Mouse (Mus musculus): ENCODE measurements around the gene Maml3. TPM values are rescaled to one million over a fixed set of nuclear protein-coding genes. Genes with fewer than 3 reads are reported as not detected.

The Maml3 gene
- total RNA-seq, 2 experiments from 2014 or later: 2.3 to 2.9 TPM

DNA sequence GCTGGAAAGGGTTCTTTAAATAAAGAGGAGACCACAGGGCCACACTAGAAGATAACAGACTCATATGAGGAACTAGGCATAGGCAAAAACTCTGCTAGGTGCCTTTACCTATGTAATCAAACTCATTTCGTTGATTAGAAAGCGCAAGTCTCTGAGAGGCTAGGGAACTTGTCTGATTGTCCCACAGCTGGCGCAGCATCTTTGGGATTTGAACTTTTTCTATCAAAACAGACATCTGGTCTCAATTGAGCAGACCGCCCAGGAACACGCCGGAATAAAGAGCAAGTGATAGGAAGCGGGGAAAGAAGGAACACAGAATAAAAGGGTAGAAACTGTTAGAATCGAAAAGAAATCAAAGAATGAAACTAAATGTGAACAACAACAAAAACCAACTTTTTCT is 401.4 kb downstream of the Maml3 start:
- no peak for DNase-seq

DNA sequence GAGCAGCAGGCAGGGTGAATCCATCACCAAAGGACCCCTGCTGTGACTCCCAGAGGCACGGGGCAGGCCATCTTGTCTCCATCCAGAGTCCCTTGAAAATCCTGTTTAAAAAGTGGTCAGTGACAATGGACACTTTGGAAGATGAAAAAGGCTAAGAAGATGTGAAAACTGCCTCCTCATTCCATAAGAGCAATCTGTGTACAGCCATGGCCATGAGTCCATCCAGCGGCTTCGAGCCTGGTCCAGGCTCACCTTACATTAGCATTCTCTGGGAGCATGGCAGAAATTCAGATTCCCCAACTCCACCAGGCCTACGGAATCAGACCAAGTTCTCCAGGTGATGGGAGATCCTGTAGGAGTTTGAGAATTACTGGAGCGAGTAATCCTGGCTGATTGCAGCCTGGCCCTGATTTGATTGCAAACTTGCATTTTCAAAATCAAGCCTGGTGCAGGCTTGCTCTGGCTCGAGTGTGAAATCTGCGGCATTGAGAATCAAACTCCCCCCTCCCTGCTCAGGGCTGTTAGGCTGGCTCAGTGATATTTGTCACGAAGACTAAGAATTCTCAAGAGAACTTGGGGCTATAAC is 402.1 kb downstream of the Maml3 start:
- no peak for DNase-seq

DNA sequence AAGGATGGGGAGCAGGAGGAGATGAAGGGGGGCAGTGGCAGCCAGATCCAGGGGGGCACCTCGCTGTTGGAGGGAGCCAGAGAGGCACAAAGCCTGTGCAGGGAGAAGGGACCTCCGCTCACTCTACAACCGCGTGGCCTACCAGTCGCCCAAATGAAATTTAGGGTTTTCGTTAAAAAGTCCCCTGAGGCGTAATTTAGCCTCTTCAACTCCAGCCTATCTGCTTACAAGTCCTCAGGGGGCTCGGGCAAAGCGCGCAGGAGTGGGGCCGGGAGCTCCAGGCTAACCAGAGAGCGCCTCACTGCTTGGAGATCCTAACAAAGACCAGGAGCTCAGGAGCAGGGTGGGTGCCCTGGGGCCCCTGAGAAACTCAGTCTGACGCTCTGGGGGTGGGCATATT is 402.9 kb downstream of the Maml3 start:
- DNase-seq: no peak

DNA sequence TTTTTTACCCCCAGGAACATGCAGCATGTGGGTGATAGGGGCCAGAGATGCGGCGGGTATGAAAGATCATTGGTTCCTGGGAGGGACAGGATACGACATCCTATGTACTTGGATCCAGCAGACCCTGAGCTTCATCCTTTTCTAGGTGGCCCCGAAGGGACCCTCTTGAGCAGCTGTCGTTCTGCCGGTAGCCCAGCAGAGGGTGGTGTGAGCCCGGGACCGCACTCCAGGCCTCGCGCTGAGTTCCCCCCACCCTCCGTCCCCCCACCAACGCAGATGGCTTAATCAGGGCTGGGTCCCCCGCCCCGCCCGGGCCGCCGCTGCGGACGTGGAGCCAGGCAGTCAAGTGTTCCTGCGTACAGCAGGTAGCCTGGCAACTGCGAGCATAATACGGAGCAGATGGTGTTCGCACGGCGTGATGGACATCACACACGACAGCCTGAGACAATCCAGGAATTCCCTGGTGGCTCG is 403.6 kb downstream of the Maml3 start:
- DNase-seq: peak; percentile 79 to 86

DNA sequence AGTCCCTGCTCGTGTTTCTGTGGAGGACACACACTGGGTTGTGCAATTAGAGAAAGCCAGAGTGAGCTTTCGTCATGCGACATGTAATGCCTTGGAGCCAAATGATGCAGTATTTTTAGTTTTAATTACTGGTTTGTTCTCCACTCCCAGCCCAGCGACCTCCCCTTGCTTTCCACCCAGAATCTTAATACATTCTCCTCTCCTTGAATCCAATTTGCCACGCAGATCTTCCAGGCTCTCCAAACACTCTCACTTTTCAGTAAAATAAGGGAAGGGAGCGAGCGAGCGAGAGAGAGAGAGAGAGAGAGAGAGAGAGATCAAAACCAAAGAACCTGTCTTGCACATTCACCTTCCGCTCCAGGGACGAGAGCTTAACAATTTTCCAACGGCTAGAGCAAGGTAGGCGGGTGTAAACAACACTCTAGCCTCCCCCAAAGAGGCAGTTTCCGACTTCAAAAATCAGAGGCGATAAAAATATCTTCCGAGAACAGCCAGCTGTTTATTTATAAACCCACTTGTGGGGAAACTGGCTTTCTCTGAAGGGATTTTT is 404.1 kb downstream of the Maml3 start:
- DNase-seq: peak in 1 of 2 experiments; percentile 20

DNA sequence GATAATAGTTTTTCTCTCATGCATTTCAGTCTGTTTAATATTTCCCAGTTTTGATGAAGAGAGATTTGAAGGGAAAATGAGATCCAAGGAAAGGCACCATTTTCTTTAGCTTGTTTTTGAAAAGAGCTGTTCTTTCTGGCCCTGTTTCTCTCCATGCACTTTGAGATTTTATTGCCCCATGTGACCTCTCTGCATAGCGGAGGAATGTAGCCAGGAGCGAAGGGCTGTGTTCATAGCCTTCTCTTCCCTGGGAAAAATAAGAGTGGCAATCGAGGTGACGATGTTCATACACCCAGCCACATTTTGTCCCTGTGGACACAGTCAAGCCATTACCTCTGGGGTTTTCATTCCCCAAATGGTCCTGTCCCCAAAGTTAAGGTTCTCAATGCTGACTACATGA is 404.8 kb downstream of the Maml3 start:
- DNase-seq: no peak

DNA sequence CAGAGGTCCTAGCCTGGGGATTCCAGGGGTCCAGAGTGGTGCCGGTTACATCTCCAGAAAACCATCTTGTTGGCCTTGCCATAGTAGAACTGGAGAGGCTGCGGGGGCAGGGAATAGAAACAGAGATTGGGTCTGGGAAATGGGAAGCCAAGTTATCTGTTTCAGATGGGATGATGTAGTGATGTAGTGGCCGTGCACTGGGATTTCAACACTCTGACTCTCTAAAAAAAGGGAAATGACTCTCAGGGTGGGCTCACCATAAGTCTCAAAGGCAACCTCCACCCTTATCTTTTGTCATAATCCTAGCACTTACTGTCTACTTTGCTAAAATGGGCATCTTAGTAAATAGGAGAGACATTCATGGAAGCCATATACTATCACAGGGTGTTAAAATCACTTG is 406.9 kb downstream of the Maml3 start:
- DNase-seq: no peak

DNA sequence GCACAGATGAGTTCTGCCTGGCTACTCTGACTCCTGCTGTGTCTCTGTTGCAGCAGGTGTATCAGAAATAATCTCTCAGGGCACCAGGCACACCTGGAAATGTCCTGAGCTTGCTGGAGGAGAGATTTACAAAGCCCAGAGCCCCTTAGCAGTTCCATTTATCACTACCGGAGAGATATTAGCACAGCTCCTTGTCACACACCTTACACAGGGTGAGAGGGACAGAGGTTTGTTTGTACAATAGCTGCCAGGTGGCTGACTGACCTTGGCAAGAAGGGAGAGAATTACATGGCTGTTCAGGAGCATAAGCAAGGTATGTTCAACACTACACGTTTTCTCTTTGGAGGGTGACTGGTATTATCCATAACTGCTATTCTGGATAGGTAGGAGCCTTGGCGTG is 409.2 kb downstream of the Maml3 start:
- no peak for DNase-seq

DNA sequence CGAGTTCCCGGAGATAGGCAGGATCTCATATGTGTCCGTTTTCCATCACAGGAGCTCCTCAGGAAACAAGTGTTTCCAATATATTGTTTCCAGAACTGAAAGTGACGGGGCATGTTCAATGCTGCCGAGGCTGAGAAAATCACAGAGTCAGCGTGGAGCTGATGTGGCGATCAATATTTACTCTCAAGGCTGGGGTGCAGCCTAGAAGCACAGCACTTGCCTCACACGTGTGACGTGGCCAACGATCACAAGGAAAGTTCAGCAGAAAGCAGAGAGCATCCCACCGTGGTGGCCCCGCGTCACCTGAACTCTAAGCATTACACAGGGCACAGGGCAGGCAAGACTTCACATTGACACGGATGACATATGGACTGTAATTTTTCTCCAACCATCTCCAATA is 410.3 kb downstream of the Maml3 start:
- DNase-seq: no peak

DNA sequence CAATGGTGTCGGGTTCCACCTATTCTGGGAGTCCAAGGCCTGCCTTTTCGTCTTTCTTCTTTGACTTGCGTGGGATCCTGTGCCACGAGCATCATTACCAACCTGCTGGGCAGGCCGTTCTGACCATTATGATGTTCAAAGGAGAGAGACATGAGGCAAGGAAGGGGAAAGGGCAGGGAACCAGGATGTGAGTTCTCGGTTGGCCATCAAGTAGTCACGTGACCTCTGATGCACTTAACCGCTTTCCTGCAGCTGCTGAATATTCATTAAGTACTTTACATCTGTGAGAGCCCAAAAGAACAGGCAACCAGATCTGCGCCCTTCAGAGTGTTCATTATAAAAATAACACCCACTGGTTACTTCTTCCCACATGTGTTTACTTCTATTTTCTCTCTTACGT is 411.7 kb downstream of the Maml3 start:
- DNase-seq: no peak

DNA sequence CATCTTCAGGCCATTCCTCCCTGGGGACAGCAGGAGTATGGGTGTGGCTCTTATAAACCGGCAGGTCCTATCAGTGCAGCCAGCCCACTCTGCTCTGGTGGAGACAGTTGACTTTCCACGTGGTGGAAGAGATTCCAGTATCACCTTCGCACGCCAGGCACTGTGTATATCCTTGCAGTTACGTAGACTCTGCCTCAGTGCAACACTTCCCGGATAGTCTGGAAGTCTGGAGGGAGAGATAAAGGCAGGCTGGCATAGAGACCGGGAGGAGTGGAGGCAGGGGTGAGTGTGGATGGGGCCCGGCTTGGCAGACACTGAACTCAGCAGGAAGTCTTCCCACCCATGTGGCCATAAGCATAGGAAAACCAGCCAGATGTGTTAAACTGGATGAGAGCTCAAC is 416.2 kb downstream of the Maml3 start:
- no peak for DNase-seq

DNA sequence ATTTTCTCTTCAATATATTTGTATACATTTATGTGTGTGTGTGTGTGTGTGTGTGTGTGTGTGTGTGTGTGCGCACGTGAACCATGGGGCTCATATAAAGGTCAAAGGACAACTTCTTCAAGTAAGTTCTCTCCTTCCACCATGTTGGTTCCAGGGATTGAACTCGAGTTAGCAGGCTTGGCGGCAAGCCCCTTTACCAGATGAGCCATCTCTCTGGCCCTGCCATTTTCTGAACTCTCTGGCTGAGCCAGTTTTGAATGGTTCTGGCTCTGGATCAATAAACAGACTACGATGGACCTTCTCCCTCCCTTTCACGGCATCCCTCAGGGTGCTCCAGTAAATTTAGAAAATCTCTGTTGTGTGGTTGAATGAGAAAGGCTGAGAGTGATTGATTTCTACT is 418.1 kb downstream of the Maml3 start:
- DNase-seq: no peak

DNA sequence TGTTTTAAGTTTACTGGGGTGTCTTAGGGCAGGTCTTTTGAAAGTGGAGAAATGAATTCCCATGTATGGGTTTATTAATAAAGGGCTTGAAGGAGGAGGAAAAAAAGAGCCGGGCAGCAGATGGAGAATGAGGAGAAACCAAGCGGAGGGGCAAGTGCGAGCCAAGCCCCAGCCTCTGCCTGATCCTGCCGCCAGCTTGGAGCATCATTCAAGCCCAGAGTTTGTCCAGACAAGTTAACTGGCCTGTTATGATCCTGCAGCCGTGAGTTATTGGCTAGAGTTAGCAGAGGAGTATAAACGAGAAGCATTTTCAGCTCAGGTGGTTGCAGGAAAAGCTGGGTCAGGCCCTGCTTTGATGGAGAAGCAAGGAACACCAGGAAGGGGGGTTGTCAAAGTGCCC is 418.6 kb downstream of the Maml3 start:
- DNase-seq: no peak

DNA sequence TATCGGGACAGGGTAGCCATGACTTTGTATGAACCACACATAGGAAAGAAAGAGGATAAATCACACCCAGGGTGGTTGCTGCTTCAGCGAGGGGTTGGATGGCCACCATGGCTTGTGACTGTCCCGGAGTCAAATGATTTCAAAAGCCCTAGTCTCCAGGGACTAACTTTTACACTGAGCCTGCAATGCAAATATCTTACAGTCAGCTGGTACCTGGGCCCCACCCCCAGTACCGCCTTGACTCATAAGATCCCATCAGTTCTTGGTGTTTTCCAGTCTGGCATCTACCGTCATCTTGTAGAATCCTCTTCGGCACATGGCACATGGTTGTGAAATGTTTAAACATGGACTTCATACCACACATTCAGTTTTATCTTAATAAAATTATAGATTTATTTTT is 419.3 kb downstream of the Maml3 start:
- DNase-seq: no peak

DNA sequence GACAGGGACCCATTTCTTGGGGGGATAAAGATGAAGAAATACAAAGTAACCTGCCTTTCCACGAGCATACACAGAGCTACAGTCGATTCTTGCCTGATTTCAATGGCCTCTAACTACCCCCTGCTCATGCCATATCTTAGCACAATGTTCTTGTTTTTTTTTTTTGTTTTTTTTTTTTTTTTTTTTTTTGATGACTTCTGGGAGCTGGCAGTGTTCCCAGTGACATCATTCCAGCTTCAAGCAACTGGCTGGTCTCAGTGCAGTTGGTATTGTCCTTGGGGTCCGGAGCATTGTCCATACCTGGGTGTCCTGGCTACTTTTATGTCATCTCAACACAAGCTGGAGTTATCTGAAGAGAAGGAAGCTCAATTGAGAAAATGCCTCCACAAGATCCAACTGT is 429.9 kb downstream of the Maml3 start:
- DNase-seq: no peak

DNA sequence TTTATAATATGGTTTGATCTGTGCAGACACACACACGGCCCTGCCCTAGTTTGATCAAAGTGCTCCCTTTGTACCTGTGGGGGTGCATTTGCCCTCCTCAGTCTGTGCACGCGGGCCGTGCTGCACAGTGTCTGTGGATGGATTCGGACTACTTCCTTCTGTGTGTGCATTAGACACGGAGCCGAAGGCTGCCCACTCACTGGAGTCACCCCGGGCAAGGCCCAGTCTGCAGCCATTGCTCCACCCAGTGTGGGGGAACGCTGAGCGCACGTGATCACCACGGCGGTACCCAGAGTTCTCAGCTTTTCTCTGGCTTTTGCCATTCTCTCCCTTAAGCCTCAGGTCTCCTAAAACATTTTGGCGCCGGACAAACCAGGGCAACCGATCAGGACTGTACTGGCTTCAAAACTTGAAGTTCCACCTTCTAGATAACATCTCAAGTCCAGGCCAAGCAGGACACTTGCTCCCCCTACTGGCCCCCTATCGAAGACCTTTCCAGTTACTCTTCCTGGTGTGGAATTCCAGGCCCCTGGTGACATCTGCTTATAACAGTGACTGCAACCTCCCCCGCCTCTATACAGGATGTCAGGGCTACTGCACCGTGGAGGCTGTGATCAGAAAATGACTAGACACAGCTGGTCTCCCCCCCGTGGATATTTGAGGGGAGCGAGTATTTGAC is 431.3 kb downstream of the Maml3 start:
- DNase-seq: peak; percentile 55 to 70

DNA sequence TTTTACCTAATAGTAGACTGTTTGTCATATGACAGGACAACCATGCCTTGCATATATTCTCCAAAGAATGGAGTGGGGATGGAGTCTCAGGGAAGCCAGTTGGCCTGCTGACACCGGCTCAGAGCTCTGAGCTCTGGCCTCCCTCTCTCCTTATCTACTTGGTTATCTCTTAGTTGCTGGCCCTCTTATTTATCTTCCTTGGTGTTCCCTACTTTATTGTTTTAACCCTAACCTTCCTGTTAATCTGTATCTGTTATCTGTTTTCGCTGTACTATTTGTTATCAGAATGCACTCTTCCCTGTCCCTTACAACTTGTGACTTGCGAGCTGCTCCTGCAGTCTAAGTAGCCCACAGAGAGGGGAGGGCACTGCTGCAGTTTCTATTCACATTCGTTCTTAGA is 432.2 kb downstream of the Maml3 start:
- DNase-seq: no peak

DNA sequence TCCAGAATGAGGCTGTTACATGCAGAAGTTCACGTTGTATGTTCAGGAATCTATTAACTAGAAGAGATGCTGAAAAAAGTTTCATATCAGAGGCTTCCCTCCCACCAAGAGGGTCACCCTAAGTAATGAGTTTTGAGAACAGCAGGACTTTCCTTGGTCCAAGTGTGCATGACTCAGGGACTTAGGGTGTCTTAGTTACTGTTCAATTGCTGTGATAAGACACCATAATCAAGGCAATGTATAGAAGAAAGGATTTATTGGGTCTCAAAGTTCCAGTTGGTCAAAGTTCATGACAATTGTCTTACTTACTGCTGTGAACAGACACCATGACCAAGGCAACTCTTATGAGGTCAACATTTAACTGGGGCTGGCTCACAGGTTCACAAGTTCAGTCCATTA is 433.8 kb downstream of the Maml3 start:
- DNase-seq: no peak

DNA sequence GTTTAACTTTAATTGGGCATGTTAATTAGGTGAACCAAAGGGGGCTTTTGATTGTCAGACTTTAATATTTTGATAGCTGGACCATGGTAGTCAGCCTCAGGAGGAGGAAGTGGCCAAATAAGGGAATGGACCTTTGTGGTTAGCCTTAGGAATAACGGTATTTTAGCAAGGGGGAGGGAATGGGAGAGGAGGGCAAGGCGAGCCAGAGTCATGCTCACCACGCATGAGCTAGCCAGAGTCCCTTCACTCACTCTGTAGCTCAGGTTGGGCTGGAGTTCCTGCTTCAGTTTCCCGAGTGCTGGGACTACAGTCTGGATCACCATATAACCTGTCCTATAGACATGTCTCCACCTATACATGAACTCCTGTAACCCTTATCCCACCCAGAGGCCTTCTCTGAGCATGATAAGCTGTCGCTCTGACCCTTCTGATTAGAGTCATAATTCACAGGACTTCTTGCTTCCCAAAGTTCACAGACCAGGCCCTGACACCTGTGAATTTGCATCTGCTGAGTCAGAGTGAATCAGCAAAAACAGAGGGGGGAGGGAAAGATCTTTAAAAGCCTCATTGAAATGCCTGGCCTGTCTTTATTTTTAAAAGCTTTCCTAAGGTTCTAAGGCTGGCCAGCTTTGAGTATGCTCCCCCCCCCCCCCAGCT is 434.3 kb downstream of the Maml3 start:
- no peak for DNase-seq

DNA sequence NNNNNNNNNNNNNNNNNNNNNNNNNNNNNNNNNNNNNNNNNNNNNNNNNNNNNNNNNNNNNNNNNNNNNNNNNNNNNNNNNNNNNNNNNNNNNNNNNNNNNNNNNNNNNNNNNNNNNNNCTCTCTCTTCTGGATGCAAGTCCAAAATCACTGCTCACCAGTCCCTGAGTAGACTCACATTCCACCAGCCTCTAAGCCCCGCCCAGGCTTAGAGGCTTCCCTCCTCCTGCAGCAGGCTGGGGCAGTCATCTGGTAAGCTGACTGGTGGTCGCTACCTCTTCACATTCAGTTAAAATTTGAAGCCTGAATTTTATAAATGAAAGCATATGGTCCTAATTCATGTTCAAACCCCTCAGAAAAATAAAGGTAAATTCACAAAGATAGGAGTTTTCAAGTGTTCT is 436.3 kb downstream of the Maml3 start:
- DNase-seq: no peak

DNA sequence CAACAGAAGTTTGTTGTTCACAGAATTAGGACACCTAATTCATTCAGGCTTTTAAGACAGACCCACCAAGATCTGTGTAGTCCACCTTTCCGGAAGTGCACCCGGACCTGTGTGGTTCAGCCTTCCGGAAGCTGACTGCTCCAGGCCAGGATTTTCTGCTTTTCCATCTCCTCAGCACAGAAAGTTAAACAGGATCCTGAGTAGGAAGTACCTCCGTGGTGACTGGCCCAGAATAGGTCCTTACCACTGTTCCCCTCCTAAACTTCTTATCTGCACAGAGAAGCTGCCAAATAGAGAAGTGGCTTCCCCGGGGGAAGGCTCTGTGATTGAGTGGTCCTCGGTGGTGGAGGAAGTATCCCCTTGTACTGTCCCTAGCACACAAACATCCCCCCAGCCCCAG is 442.3 kb downstream of the Maml3 start:
- no peak for DNase-seq

DNA sequence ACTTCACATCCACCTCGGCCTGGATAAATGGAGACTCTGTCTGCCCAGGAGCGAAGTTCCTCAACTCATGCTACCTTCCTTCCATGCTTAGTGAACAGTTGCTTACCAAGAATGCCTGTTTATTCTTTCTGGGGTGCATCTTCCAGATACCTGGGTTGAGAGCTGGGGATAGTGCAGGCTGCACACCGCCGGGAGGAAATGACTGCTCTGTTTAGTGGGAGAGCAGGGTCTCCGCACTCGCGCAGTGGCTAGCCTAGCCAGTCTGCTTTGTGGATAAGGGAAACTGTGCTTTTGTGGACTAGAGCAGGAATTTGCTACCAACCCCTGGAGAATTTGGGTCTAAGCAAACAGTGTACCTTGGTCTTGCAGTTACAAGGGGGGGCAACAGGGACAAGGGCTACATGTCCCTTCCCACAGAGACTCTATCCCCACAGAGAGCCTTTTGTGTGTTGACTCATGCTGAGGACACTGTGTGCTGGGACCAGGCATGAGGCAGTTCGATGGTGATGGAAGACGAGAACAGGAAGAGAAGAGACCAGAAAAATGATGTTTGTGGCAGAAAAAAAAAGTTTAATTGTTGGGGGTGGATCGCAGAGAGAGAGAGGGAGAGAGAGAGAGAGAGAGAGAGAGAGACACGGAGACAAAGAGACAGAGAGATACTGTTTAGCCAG is 442.9 kb downstream of the Maml3 start:
- DNase-seq: no peak

DNA sequence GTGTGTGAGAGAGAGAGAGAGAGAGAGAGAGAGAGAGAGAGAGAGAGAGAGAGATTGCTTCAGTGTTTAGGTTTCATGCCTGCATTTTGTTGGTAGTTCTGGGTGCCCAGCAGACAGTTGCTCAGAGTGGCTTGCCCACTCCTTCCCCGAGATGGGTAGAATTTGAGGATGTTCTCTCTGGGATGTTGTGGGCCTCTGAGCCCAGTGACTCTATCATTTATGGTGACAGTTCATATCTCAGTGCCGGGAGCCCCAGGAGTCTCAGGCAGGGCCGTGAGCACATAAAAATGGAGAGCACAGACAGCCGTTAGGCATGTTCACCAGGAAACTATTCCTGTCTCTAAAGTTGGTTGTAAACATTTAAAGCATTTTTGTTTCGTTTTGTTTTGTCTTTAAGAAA is 443.5 kb downstream of the Maml3 start:
- DNase-seq: no peak
